Mouse (Mus musculus) intestine, embryonic 14.5 days (tissue): ENCODE measurements at regions not wholly inside any gene's neighbourhood (a gene's known extent, or its start where the extent isn't known, plus 50 kb on each side); places are given as distances from the start of the nearest gene placed in this dataset.

Experiments used
- ATAC-seq: fragments of 200-750 bp; cut with Nextera tagmentation; replicated peaks from 2 replicates; pipeline ENCODE4 v1.8.0; 2017; ENCODE audit warnings: low read depth, moderate number of reproducible peaks, moderate TSS enrichment, moderate library complexity; ENCODE audit not compliant: low FRiP score, low TSS enrichment
- DNase-seq: peaks from one replicate; pipeline ENCODE4 v3.0.0-alpha.2; 2018; ENCODE audit warnings: low spot score
- H3K27ac ChIP-seq: fragments of 300-500 bp; sonication (generic); 2 replicates; pipeline ENCODE4 v1.5.1; 2014; ENCODE audit warnings: low read depth, mild to moderate bottlenecking, control low read depth
- H3K27me3 ChIP-seq: fragments of 300-500 bp; sonication (generic); replicated peaks from 2 replicates; pipeline ENCODE4 v1.6.1; 2014; ENCODE audit warnings: low read length, control low read depth; ENCODE audit not compliant: control insufficient read depth, insufficient read depth
- H3K36me3 ChIP-seq: fragments of 300-500 bp; sonication (generic); 2 replicates; pipeline ENCODE4 v1.6.1; 2014; ENCODE audit warnings: low read length, control low read depth; ENCODE audit not compliant: control insufficient read depth, insufficient read depth
- H3K4me1 ChIP-seq: fragments of 300-500 bp; sonication (generic); replicated peaks from 2 replicates; pipeline ENCODE4 v1.6.1; 2014; ENCODE audit warnings: low read length, control low read depth, mixed read lengths; ENCODE audit not compliant: control insufficient read depth, insufficient read depth
- H3K4me2 ChIP-seq: fragments of 300-500 bp; sonication (generic); 2 replicates; pipeline ENCODE4 v1.6.1; 2014; ENCODE audit warnings: low read length
- H3K4me3 ChIP-seq: fragments of 300-500 bp; sonication (generic); 2 replicates; pipeline ENCODE4 v1.5.1; 2014; ENCODE audit warnings: low read depth, low read length, control low read depth, mixed read lengths
- H3K9ac ChIP-seq: fragments of 300-500 bp; sonication (generic); 2 replicates; pipeline ENCODE4 v1.6.1; 2014; ENCODE audit warnings: mild to moderate bottlenecking, low read length
- H3K9me3 ChIP-seq: fragments of 300-500 bp; sonication (generic); 2 replicates; pipeline ENCODE4 v1.6.1; 2016; ENCODE audit warnings: low read length, control low read depth; ENCODE audit not compliant: control insufficient read depth
- WGBS: fragments of 180-500 bp; shearing (Covaris S2); extraction: QIAGEN DNeasy Blood & Tissue Kit; methylation state at CpG from one replicate; pipeline ENCODE4 v1.1.7; 2014; 5-methylcytosine and 5-hydroxymethylcytosine counted together

DNA sequence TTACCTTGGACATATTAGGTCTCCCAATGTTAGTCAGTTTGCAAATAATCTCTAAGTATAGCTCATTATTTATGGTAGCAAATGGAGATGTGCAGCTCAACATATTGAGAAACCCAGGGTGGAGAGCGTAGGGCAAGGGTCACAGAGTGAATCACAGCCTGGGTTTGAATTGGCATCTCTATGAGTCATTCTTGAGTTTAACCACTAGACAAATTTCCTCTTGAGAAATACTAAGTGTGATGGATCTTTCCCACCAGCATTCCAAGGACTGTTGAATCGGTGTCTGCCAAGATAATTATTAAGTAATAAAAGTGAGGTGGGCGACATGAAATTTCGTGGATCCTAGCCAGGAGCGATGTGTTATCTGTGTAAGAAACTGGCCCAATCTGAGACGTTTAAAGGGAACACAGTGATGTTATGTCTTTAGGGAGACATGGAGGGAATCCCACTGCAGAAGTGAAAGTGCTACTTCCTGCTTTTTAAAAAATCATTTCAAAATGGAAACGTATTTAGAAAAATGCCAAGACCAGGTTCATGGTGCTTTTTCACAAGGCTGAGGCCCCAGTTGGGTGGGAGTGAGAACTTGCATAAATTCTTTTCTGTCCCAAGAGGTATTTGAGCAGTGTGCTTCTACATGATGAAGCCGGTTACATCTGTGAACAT lies 251.3 kb upstream of the Ptger4 start:
- Histone ChIP-seq H3K27me3 (no peaks in the 10 kb centered on the region), H3K9ac (no peak overlapping the region), H3K9me3 (no peaks in the 10 kb centered on the region), H3K4me3 (no peak overlapping the region), H3K4me2 (no peak overlapping the region), H3K27ac (no peak overlapping the region), H3K4me1 (no peaks in the 10 kb centered on the region), H3K36me3 (no peaks in the 10 kb centered on the region)
- WGBS, result 73% methylated on average over 8 of the region's 8 CpGs
- DNase-seq (no peak), ATAC-seq (no peak)

DNA sequence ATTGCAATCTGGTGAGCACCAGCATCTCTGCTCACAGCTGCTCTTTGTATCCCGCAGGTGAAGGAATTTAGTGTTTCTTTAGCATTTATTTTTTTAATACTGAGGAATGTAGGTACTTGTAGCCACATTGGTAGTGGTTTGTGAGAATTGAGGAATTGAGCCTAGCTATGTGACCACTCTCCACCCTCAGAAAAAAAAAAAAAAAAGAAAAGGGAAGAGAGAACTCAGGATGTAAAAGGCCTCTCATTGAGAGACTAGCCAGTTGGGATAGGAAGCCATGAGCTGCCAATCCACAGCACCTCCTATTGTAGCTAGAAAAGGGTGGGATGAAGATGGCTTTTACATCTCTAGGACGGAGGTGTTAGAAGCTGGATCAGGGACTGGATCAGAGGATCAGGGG lies 252.0 kb upstream of the Ptger4 start:
- Histone ChIP-seq H3K9me3 (no peaks in the 10 kb centered on the region), H3K27ac (no peak overlapping the region), H3K36me3 (no peaks in the 10 kb centered on the region), H3K4me3 (no peak overlapping the region), H3K27me3 (no peaks in the 10 kb centered on the region), H3K4me2 (no peak overlapping the region), H3K4me1 (no peaks in the 10 kb centered on the region), H3K9ac (no peak overlapping the region)
- DNase-seq, result no peak
- no peak for ATAC-seq
- WGBS, result 89% methylated on average over 2 of the region's 2 CpGs

DNA sequence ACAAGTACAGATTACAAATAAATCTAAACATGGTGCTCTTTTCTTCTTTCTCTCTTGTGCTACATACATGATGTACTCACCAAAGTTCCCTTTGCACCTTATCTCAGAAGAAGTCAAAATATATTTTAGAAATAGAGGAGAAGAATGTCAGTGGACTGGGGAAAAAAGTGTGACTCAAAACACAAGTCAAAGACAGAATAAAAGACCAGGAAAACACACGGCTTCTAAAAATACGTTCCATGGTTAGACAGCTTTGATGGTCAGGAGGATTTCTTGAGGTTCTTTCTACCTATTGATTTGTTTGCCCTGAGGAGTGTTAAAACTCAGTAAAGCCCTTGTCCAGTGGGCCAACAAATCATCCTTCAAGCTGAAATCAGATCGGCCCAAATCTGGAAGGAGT lies 260.5 kb upstream of the Ptger4 start:
- no peak for ATAC-seq
- no peak for DNase-seq
- WGBS, result 88% methylated on average over 3 of the region's 3 CpGs
- Histone ChIP-seq H3K9ac (no peak overlapping the region), H3K27ac (no peak overlapping the region), H3K36me3 (no peaks in the 10 kb centered on the region), H3K9me3 (no peaks in the 10 kb centered on the region), H3K4me3 (no peak overlapping the region), H3K4me2 (no peak overlapping the region), H3K4me1 (no peaks in the 10 kb centered on the region), H3K27me3 (no peaks in the 10 kb centered on the region)

DNA sequence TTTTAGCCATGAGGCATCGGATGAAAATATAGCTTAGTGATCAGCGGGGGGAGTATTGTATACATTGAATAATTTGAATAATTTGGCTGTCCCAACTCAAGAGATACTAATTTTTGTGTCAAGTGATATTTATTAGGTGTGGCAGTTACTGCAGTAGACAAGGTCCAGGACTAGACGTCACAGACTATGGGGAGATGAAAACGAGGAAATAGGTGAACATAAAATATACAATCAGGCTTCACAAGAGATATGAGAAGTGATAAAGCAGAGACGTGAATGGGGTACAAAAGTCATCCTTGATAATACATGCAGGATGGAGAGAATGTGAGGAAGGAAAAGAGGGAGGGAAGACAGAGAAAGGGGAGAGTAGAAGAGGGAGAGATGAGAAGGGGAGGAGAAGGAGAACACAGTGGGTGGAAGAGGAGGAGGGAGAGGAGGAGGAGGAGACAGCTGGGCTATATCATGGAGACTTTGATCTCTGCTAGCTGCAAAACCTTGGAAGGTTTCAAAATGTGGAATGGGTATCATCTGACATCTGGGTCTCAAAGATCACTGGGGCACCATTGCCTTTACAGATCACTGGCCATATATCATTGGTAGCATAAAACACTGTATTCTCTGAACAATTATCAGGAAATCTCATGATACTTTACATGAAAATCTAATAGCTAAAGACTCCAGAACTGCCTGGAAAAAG lies 263.0 kb upstream of the Ptger4 start:
- no peak overlapping the region for H3K9ac ChIP-seq
- H3K27ac ChIP-seq, result no peak overlapping the region
- no peaks in the 10 kb centered on the region for H3K9me3 ChIP-seq
- 58% methylated on average over 5 of the region's 5 CpGs for WGBS
- ATAC-seq (no peak), DNase-seq (no peak)
- no peaks in the 10 kb centered on the region for H3K4me1 ChIP-seq
- no peak overlapping the region for H3K4me2 ChIP-seq
- no peaks in the 10 kb centered on the region for H3K27me3 ChIP-seq
- no peak overlapping the region for H3K4me3 ChIP-seq
- H3K36me3 ChIP-seq, result no peaks in the 10 kb centered on the region

DNA sequence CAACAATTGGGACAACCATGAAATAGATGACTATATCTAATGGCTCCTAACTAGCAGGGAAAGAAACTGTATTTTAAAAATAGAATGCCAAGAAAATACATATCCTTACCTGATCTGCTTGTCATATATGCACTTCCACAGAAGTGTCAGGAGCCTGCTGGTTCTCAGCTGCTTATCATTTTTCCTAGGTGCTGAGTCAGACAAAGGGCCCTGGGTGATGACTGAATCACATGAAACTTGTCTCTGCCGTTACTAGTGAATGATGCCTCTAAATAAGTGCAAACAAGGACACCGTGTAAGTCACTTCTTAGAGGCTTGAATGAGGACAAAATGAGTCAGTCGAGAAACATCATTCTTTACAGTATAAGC lies 263.5 kb upstream of the Ptger4 start:
- ATAC-seq, result no peak
- H3K4me1 ChIP-seq, result no peaks in the 10 kb centered on the region
- no peak for DNase-seq
- H3K27ac ChIP-seq, result no peak overlapping the region
- H3K9me3 ChIP-seq, result no peaks in the 10 kb centered on the region
- H3K4me2 ChIP-seq, result no peak overlapping the region
- H3K36me3 ChIP-seq, result no peaks in the 10 kb centered on the region
- no peak overlapping the region for H3K9ac ChIP-seq
- 69% methylated on average over 3 of the region's 3 CpGs for WGBS
- H3K27me3 ChIP-seq, result no peaks in the 10 kb centered on the region
- no peak overlapping the region for H3K4me3 ChIP-seq

DNA sequence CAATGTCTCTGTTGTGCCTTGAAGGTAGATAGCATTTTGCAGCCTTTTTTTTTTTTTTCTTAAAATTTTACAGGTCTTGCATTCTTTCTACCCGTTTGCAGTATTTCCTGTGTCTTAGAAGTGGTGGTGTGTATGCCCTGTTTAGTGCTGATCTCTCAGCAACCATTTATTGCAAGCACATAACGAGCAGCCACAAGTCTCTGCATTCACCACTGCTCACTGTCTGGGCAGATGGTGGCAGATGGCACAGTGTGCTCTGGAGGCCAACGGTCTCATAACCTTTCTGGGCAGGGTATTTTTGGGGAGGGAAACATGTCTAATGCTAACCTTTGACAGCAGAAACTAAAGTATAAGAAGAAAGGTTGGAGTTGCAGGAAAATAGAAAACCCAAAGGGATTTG lies 266.1 kb upstream of the Ptger4 start:
- H3K27ac ChIP-seq, result no peak overlapping the region
- WGBS, result 61% methylated on average over 3 of the region's 3 CpGs
- no peak overlapping the region for H3K4me2 ChIP-seq
- no peak for DNase-seq
- no peak for ATAC-seq
- no peaks in the 10 kb centered on the region for H3K36me3 ChIP-seq
- H3K9me3 ChIP-seq, result no peaks in the 10 kb centered on the region
- no peaks in the 10 kb centered on the region for H3K4me1 ChIP-seq
- no peaks in the 10 kb centered on the region for H3K27me3 ChIP-seq
- no peak overlapping the region for H3K9ac ChIP-seq
- no peak overlapping the region for H3K4me3 ChIP-seq

DNA sequence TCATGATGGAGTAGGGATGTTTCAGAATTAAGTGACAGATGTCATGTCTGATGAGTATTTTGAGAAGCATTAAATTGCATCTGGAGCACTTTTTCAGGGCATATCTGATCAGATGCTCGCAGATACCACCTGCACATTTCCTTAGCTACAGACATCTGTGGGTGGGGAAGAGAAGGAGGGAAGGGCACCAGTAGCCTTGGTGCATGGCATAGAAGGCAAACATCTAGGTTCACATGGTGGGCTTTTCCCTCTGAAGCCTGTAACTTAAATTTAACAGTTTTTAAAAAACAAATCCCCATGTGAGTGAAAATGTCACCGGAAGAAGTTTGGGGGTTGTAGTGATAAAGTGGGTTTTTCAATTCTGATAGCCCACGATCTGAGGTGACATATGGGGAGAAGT lies 267.1 kb upstream of the Ptger4 start:
- Histone ChIP-seq H3K4me2 (no peak overlapping the region), H3K9me3 (no peaks in the 10 kb centered on the region), H3K4me3 (no peak overlapping the region), H3K36me3 (no peaks in the 10 kb centered on the region), H3K27ac (no peak overlapping the region), H3K27me3 (no peaks in the 10 kb centered on the region), H3K4me1 (no peaks in the 10 kb centered on the region), H3K9ac (no peak overlapping the region)
- ATAC-seq (no peak), DNase-seq (no peak)
- WGBS, result 83% methylated on average over 3 of the region's 3 CpGs

DNA sequence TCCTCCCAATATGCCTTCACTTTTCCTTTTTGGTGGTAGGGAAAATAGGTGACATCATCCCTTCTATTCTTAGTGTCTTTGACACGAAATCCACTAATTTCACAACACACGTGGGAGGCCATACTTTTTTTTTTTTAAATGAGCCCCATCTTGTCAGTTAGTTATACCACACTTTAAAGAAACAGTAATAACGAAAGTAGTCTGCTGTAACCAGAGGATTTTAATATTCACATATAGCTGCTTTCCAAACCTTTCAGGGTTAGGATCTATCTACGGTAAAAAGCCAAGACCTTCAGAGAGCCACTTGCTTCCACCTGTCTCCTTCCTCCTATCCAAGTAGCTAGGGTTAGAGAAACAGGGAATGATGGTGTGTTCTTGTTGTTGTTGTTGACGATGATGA lies 268.6 kb upstream of the Ptger4 start:
- no peaks in the 10 kb centered on the region for H3K36me3 ChIP-seq
- H3K4me1 ChIP-seq, result no peaks in the 10 kb centered on the region
- H3K9ac ChIP-seq, result no peak overlapping the region
- no peak overlapping the region for H3K4me2 ChIP-seq
- H3K9me3 ChIP-seq, result no peaks in the 10 kb centered on the region
- WGBS, result 90% methylated on average over 5 of the region's 5 CpGs
- no peak for DNase-seq
- no peak overlapping the region for H3K4me3 ChIP-seq
- no peak overlapping the region for H3K27ac ChIP-seq
- no peaks in the 10 kb centered on the region for H3K27me3 ChIP-seq
- ATAC-seq, result no peak

DNA sequence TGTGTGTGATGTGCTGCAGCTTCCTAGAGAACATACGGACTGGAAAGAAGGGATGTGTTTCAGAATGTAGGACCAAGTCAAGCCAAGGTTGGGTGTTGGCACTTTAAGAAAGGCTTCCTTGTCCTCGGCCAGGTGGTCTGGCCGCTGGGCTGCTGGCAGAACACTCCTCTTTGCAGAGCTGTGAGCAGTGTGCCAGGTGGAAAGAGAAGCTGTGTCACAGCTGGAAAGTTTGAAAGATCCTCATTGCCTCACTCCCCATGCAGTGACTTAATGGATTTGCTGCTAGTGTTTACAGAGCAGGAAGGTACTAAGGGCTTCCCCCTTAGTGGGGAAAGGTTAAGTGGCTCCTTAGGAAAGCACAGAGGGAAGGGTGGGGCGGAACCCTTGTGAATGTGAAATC lies 269.2 kb upstream of the Ptger4 start:
- Histone ChIP-seq H3K27me3 (no peaks in the 10 kb centered on the region), H3K27ac (no peak overlapping the region), H3K9me3 (no peaks in the 10 kb centered on the region), H3K4me2 (no peak overlapping the region), H3K9ac (no peak overlapping the region), H3K4me3 (no peak overlapping the region), H3K36me3 (no peaks in the 10 kb centered on the region), H3K4me1 (no peaks in the 10 kb centered on the region)
- ATAC-seq, result no peak
- no peak for DNase-seq
- WGBS, result 49% methylated on average over 4 of the region's 4 CpGs
